Mouse (Mus musculus) forebrain, embryonic 14.5 days (tissue): ENCODE measurements around the gene Apoc3. TPM values are rescaled to one million over a fixed set of nuclear protein-coding genes. Genes with fewer than 3 reads are reported as not detected.
A peak's percentile ranks its signal among the peaks of the same experiment; 100 is the strongest.

Source experiments
- ATAC-seq: fragments of 200-750 bp; cut with Nextera tagmentation; 2 replicates; pipeline ENCODE4 v1.8.0; 2017; ENCODE audit warnings: mild to moderate bottlenecking, moderate library complexity
- DNase-seq: peaks from one replicate; pipeline ENCODE4 v3.0.0-alpha.2; 2015; ENCODE audit warnings: low spot score
- H3K27ac ChIP-seq: fragments of 300-500 bp; sonication (generic); 2 replicates; pipeline ENCODE4 v1.5.1; 2014; ENCODE audit warnings: low read depth, mild to moderate bottlenecking, control low read depth, low read length, moderate library complexity
- H3K27me3 ChIP-seq: fragments of 300-500 bp; sonication (generic); replicated peaks from 2 replicates; pipeline ENCODE4 v1.6.1; 2014; ENCODE audit warnings: low read length, control low read depth, mixed read lengths; ENCODE audit not compliant: control insufficient read depth, insufficient read depth
- H3K36me3 ChIP-seq: fragments of 300-500 bp; sonication (generic); 2 replicates; pipeline ENCODE4 v1.6.1; 2014; ENCODE audit warnings: low read length, control low read depth; ENCODE audit not compliant: control insufficient read depth, insufficient read depth
- H3K4me1 ChIP-seq: fragments of 300-500 bp; sonication (generic); 2 replicates; pipeline ENCODE4 v1.6.1; 2014; ENCODE audit warnings: antibody characterized with exemption, low read length, control low read depth; ENCODE audit not compliant: control insufficient read depth, insufficient read depth
- H3K4me2 ChIP-seq: fragments of 300-500 bp; sonication (generic); 2 replicates; pipeline ENCODE4 v1.6.1; 2014; ENCODE audit warnings: mild to moderate bottlenecking, control low read depth, low read length
- H3K4me3 ChIP-seq: fragments of 300-500 bp; sonication (generic); 2 replicates; pipeline ENCODE4 v1.5.1; 2014; ENCODE audit warnings: low read depth, low read length, control low read depth
- H3K9ac ChIP-seq: fragments of 300-500 bp; sonication (generic); 2 replicates; pipeline ENCODE4 v1.6.1; 2014; ENCODE audit warnings: mild to moderate bottlenecking, low read length, control low read depth, moderate library complexity
- H3K9me3 ChIP-seq: fragments of 300-500 bp; sonication (generic); replicated peaks from 2 replicates; pipeline ENCODE4 v1.6.1; 2016; ENCODE audit warnings: low read length, control low read depth, mixed read lengths; ENCODE audit not compliant: control insufficient read depth
- WGBS: fragments of 180-500 bp; shearing (Covaris S2); extraction: QIAGEN DNeasy Blood & Tissue Kit; methylation state at CpG from one replicate; pipeline ENCODE4 v1.1.7; 2014; 5-methylcytosine and 5-hydroxymethylcytosine counted together
- polyA plus RNA-seq: library from polyadenylated mRNA; unstranded; fragments of >200 nt; fragmentation: Nextera tagmentation; extraction: Ambion mirVana; gene quantifications from 2 replicates; pipeline ENCODE4 v1.2.1, GENCODE M21; 2014

The Apoc3 gene
- polyA plus RNA-seq, 1 experiment from 2014 or later, result not detected

- no peak overlapping the region for H3K9ac ChIP-seq
- H3K36me3 ChIP-seq, result peaks cover 19% of the 10 kb centered on the region
- H3K4me1 ChIP-seq, result no peaks in the 10 kb centered on the region; the same call in 1 of the 2 replicates
- no peak overlapping the region for H3K4me3 ChIP-seq
- H3K27ac ChIP-seq, result no peak overlapping the region
- 89% methylated on average over 6 of the region's 6 CpGs for WGBS
- no peaks in the 10 kb centered on the region for H3K9me3 ChIP-seq
- DNase-seq, result no peak
- no peak overlapping the region for H3K4me2 ChIP-seq
- no peaks in the 10 kb centered on the region for H3K27me3 ChIP-seq
- no peak for ATAC-seq
Measured at GRCm38 (mm10) chr9:46192642-46193041, 42.8 kb downstream of the Apoc3 start.

DNA sequence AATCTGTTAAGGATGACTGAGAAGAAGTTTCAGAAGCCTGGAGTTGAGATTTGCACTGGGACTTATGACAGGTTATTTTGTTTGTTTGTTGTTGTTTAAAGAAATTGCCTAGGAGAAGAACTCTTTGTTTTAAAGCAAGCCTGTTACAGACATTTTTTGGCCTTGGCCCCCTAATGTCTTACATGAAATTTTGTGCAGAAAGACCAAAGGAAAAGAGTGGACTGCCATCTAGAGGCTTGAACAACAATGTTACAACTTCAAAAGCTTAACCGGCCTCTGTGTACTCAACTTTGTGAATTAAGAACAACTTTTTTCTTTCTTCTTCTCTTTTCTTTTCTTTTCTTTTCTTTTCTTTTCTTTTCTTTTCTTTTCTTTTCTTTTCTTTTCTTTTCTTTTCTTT lies 43.8 kb downstream of the Apoc3 start:
- 39% methylated on average over 1 of the region's 1 CpGs for WGBS
- Histone ChIP-seq H3K36me3 (peaks cover 12% of the 10 kb centered on the region; the same call in 1 of the 2 replicates), H3K9ac (no peak overlapping the region), H3K27me3 (no peaks in the 10 kb centered on the region), H3K4me3 (no peak overlapping the region), H3K4me2 (no peak overlapping the region), H3K4me1 (no peaks in the 10 kb centered on the region; the same call in 1 of the 2 replicates), H3K27ac (no peak overlapping the region), H3K9me3 (no peaks in the 10 kb centered on the region)
- DNase-seq (peak; percentile 83), ATAC-seq (no peak)

DNA sequence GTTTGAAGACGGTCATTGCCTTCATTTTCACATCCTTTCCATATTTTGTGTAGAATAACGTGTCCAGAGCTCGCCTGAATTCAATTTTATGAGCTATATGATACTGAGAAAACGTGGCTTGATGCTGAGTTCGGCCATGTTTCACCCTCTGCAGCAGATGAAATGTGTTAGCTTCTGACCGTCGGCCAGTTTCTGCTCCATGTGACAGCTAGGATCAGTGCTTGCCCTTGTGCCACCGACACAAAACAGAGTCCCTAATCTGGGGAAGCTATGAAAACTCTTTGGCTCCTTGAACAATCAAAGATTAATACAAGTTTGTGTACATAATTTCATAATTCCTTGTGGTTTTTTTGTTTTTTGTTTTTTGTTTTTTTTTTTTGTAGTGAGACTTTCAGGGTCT lies 44.2 kb downstream of the Apoc3 start:
- Histone ChIP-seq H3K4me3 (no peak overlapping the region), H3K4me1 (no peaks in the 10 kb centered on the region; the same call in 1 of the 2 replicates), H3K27ac (no peak overlapping the region), H3K36me3 (peaks cover 12% of the 10 kb centered on the region; the same call in 1 of the 2 replicates), H3K9me3 (no peaks in the 10 kb centered on the region), H3K9ac (no peak overlapping the region), H3K27me3 (no peaks in the 10 kb centered on the region), H3K4me2 (no peak overlapping the region)
- no peak for ATAC-seq
- 83% methylated on average over 8 of the region's 8 CpGs for WGBS
- no peak for DNase-seq

DNA sequence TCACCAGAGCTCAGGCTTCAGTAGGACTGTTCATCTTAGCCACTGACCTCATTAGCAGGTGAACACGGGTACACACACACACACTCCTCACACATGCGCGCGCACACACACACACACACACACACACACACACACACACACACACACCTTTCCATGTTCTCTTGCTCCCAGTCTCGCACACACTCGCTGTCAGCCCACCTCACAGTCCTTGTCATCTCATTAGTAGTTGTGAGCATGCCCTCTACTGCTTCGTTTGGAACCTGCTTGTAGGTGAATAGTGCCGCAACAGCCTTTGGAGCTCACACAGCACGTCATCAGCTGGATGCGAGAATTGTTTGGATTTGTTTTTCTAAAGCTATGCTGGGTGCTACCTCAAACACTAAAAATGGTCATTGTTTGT lies 46.1 kb downstream of the Apoc3 start:
- Histone ChIP-seq H3K9ac (no peak overlapping the region), H3K36me3 (no peaks in the 10 kb centered on the region), H3K9me3 (no peaks in the 10 kb centered on the region), H3K4me3 (no peak overlapping the region), H3K4me1 (no peaks in the 10 kb centered on the region; the same call in 1 of the 2 replicates), H3K4me2 (no peak overlapping the region), H3K27me3 (no peaks in the 10 kb centered on the region), H3K27ac (peak overlapping the region; percentile 48; the same call in 1 of the 2 replicates)
- DNase-seq, result peak; percentile 17
- 73% methylated on average over 10 of the region's 10 CpGs for WGBS
- 0 out of 2 replicates have a peak, but pooled peaks have one; percentile 23 for ATAC-seq

DNA sequence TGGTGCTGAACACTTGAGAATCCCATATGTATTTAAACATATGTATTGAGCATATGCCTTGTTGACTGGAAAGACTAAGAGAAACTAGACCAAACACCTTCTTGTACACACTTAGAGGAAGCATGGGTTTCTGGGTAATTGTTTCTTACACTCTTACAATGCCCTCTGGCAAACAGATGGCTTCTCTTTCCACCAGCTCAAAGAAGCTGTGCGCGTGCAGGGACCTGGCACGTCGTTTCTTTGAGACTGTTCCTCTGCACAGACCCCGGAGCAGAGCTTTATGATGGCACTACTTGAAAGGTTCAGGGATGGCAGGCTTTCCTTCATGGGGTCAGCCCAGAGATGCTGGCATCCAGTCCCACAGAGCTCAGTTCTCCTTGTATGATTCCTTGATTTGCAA lies 46.5 kb downstream of the Apoc3 start:
- no peaks in the 10 kb centered on the region for H3K9me3 ChIP-seq
- H3K4me1 ChIP-seq, result no peaks in the 10 kb centered on the region; the same call in 1 of the 2 replicates
- H3K36me3 ChIP-seq, result no peaks in the 10 kb centered on the region
- H3K27ac ChIP-seq, result peak overlapping the region; percentile 48; the same call in 1 of the 2 replicates
- 54% methylated on average over 5 of the region's 5 CpGs for WGBS
- H3K4me3 ChIP-seq, result no peak overlapping the region
- 0 out of 2 replicates have a peak, but pooled peaks have one; percentile 18 for ATAC-seq
- H3K9ac ChIP-seq, result no peak overlapping the region
- H3K27me3 ChIP-seq, result no peaks in the 10 kb centered on the region
- H3K4me2 ChIP-seq, result no peak overlapping the region
- peak; percentile 60 for DNase-seq

DNA sequence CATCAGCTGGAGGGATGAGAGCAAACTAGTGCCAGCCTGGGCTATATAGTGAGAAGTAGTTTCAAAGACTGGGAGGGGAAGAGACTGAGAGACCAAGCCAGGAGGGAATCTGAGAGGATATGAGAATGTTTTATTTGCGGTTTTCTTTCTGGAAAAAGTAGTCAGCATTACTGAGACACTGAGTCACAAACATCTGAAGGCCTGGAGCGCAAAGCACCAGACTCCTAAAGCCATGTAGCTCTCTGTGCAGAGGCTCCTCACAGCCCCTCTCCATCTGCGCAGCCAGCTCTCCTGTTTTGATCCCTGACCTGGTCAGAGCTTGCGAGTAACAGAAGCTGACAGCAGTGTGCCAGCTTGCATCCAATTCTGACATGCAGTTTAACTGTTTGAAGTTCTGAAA lies 47.1 kb downstream of the Apoc3 start:
- DNase-seq, result no peak
- H3K9me3 ChIP-seq, result no peaks in the 10 kb centered on the region

GRCm38 (mm10) chr9:46186387-46186786 lies 49.0 kb downstream of the Apoc3 start:
- Histone ChIP-seq H3K27ac (no peak overlapping the region), H3K9ac (no peak overlapping the region), H3K9me3 (no peaks in the 10 kb centered on the region), H3K36me3 (no peaks in the 10 kb centered on the region), H3K4me1 (no peaks in the 10 kb centered on the region; the same call in 1 of the 2 replicates), H3K4me3 (no peak overlapping the region), H3K4me2 (no peak overlapping the region), H3K27me3 (no peaks in the 10 kb centered on the region)
- WGBS, result 93% methylated on average over 1 of the region's 1 CpGs
- ATAC-seq (no peak), DNase-seq (no peak)

More for the DNA sequence above, 47.1 kb downstream of the Apoc3 start:
- 86% methylated on average over 4 of the region's 4 CpGs for WGBS
- no peaks in the 10 kb centered on the region for H3K36me3 ChIP-seq
- no peak overlapping the region for H3K27ac ChIP-seq
- no peak overlapping the region for H3K4me2 ChIP-seq
- H3K27me3 ChIP-seq, result no peaks in the 10 kb centered on the region
- no peaks in the 10 kb centered on the region; the same call in 1 of the 2 replicates for H3K4me1 ChIP-seq
- H3K4me3 ChIP-seq, result no peak overlapping the region
- no peak overlapping the region for H3K9ac ChIP-seq
- no peak for ATAC-seq

DNA sequence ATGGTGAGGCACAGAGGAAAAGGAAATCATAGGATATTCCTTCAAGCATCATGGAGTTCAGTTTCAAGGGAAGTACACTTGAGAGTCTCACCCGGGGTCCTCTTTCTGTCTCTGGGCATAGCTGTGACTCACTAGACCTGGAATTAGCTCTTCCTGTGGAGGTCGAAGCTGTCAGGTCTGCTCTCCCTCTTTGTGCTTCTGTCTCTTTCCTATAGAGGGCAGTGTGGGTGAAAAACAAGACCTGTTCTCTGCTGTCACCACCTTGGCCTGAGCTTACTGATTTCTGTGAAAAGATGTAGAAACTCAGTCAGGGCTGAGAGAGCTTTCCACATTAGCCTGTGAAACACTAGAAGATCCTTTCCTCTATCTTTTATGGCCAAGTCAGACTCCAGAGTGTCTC lies 50.2 kb downstream of the Apoc3 start:
- 59% methylated on average over 2 of the region's 2 CpGs for WGBS
- no peak overlapping the region for H3K9ac ChIP-seq
- H3K4me2 ChIP-seq, result no peak overlapping the region
- H3K27me3 ChIP-seq, result no peaks in the 10 kb centered on the region
- no peaks in the 10 kb centered on the region for H3K9me3 ChIP-seq
- no peaks in the 10 kb centered on the region for H3K36me3 ChIP-seq
- H3K27ac ChIP-seq, result no peak overlapping the region
- H3K4me3 ChIP-seq, result no peak overlapping the region
- DNase-seq (peak; percentile 38), ATAC-seq (no peak)
- H3K4me1 ChIP-seq, result no peaks in the 10 kb centered on the region; the same call in 1 of the 2 replicates

DNA sequence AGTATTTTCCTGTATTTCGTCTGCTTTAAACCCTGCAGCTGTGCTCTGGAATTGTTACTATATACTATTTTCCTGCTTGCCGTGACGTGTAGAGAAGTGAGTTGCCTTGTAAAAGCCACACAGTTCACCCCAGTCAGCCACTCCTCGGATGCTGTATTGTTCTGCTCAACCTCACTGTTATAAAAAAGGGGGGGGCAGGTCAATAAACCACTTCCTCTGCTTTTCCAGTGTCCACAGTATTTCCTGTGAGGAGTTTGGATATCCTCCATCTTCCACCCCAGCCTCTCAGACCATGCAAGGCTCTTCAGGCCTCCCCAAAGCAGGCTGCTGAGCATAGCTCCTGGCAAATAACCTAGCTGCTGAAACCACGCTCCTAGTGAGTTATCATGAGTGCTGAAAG lies 50.9 kb downstream of the Apoc3 start:
- H3K36me3 ChIP-seq, result no peaks in the 10 kb centered on the region
- no peak for ATAC-seq

More for the DNA sequence above, 50.9 kb downstream of the Apoc3 start:
- Histone ChIP-seq H3K27me3 (no peaks in the 10 kb centered on the region), H3K9me3 (no peaks in the 10 kb centered on the region), H3K4me1 (no peaks in the 10 kb centered on the region; the same call in 1 of the 2 replicates), H3K4me3 (no peak overlapping the region), H3K27ac (no peak overlapping the region), H3K4me2 (no peak overlapping the region), H3K9ac (no peak overlapping the region)
- no peak for DNase-seq
- 86% methylated on average over 5 of the region's 5 CpGs for WGBS
